Mouse (Mus musculus) layer of hippocampus, adult 6 months (tissue): ENCODE results near the gene Kif3a. TPM values are rescaled to one million over a fixed set of nuclear protein-coding genes. Genes with fewer than 3 reads are reported as not detected.

Experiments used
- long read RNA-seq, 2 experiments: library from polyadenylated mRNA; unstranded; transcript quantifications; one replicate each; pipeline ENCODE4 v2.0.0; 2019 to 2020
- polyA plus RNA-seq: library from polyadenylated mRNA; unstranded; fragments of <200 nt; fragmentation: Nextera tagmentation; gene quantifications from 2 replicates; pipeline ENCODE4 v1.2.3, GENCODE M21; 2021

Kif3a gene
- polyA plus RNA-seq, result 112 and 121 TPM in 2 replicates
- long read RNA-seq, experiment 1, transcript Kif3a-201 (17 exons, 2,290 nt), result major isoform, 6 of 199 reads
- long read RNA-seq, experiment 1, partial matches to known transcripts, result 186 of 199 reads
- long read RNA-seq, experiment 1, other reads (novel, unspliced or antisense), result 7 of 199 reads
- long read RNA-seq, experiment 2, transcript Kif3a-201 (17 exons, 2,290 nt), result major isoform, 127 of 436 reads
- long read RNA-seq, experiment 2, partial matches to known transcripts, result 252 of 436 reads
- long read RNA-seq, experiment 2, other reads (novel, unspliced or antisense), result 56 of 436 reads

GRCm38 (mm10) chr11:53567224-53568014, at the start of gene Kif3a:
TSS of gene Kif3a (plus strand) at chr11:53567379.

DNA sequence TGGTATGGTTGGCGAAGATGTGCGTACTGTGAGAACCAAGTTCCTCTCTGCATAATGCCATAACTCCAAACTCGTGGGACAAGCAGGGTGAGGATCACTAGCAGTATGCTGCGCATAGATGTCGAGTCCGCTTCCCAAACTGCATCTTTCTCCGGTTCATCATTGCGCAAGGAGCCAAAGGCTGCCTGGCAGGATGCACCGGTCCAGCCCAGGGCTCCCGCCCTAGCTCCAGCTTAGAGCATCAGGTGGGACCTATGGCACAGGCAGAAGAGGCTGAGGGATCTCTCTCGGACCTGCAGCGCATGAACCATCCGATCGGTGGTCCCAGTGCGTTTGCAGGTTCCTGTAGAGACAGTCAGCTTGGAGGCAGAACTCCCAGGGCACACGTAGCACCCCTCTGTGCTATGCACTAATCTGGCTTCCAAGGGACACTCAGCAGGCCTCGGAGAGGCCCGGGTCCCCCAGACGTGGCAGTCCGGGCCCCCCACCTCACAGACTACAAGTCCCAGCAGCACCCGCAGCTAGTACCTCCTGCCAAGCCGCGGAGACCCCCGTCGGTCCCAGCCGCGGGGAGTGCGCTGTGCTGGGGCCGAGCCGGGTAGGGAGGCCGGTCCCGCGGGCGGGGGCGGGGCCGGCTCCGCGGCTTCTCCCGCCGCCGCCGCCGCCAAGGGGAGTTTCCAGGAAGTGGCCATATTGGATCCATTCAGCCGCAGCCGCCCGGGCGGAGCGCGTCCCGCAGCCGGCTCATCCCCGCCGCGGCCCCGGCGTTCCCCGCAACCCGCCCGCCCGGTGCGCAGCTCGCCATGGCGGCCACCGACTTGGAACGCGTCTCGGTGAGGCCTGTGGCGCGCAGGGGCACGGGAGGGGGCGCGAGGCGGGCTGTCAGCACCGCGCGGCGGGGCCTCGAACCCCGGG, 47.7 kb upstream of the Kif3a start, which contains the start of gene Sept8:
Gene Sept8 (plus strand): TSS at position 51 of the 915 bp plus-strand sequence.

GRCm38 (mm10) chr11:53618619-53619198, 51.5 kb downstream of the Kif3a start, which contains the start of gene Il4:
TSS of gene Il4 (minus strand) at chr11:53618669.

DNA sequence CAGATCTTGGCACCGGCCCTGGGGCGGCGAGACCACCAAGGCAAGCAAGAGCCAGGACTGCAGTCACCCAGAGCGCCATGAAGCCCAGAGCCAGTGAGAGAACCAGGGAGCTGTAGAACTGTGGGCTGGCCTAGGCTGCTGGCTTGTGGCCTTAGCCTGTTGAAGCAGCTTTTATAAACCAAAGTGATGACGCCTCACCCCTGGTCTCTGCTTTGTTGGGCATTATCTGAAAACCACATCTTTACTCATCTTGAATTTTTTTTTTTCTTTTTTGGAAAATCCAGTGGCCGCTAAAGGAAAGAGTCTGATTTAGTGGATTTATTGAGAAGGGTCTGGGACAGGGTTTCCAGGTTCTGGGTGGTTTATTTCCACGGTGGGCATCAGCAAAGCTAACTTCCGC, 67.4 kb downstream of the Kif3a start, which contains the start of gene Il13:
Gene Il13 (minus strand): TSS at position 147 of the 400 bp plus-strand sequence.

Other genes starting within 250 kb of the Kif3a start
- gene Zcchc10, start 242.7 kb upstream of the Kif3a start, polyA plus RNA-seq, result 8.6 and 10.2 TPM in 2 replicates
- 13.2 and 15.0 TPM in 2 replicates for gene Aff4, start 216.5 kb upstream of the Kif3a start, polyA plus RNA-seq
- gene Leap2, start 144.2 kb upstream of the Kif3a start, polyA plus RNA-seq, result not detected in 2 replicates
- gene Uqcrq, start 136.5 kb upstream of the Kif3a start, polyA plus RNA-seq, result 1,616 and 1,818 TPM in 2 replicates
- 1.2 and 1.3 TPM in 2 replicates for gene Gdf9, start 136.4 kb upstream of the Kif3a start, polyA plus RNA-seq
- 0.06 TPM in 1 of 2 replicates, not detected in the other for gene Gm10447, start 110.3 kb upstream of the Kif3a start, polyA plus RNA-seq
- gene Shroom1, start 110.2 kb upstream of the Kif3a start, polyA plus RNA-seq, result 3.4 and 3.5 TPM in 2 replicates
- not detected in 2 replicates for gene Gm9837, start 96.9 kb upstream of the Kif3a start, polyA plus RNA-seq
- 1.5 and 2.4 TPM in 2 replicates for gene Gm9945, start 87.2 kb upstream of the Kif3a start, polyA plus RNA-seq
- gene Sowaha, start 87.1 kb upstream of the Kif3a start, polyA plus RNA-seq, result 65.5 and 66.0 TPM in 2 replicates
- 107 and 117 TPM in 2 replicates for gene Sept8, start 48.1 kb upstream of the Kif3a start, polyA plus RNA-seq
- gene Il4, start 51.3 kb downstream of the Kif3a start, polyA plus RNA-seq, result 0.40 and 0.43 TPM in 2 replicates
- gene Il13, start 67.3 kb downstream of the Kif3a start, polyA plus RNA-seq, result not detected in 2 replicates
- 6.1 and 6.8 TPM in 2 replicates for gene Rad50, start 139.9 kb downstream of the Kif3a start, polyA plus RNA-seq
- not detected in 2 replicates for gene Il5, start 153.4 kb downstream of the Kif3a start, polyA plus RNA-seq
- gene Irf1, start 202.6 kb downstream of the Kif3a start, polyA plus RNA-seq, result 6.1 and 7.3 TPM in 2 replicates
- 0.16 and 1.3 TPM in 2 replicates for gene Gm17334, start 205.8 kb downstream of the Kif3a start, polyA plus RNA-seq